Mouse (Mus musculus): ENCODE measurements around the gene Ppp1r12b.

DNA sequence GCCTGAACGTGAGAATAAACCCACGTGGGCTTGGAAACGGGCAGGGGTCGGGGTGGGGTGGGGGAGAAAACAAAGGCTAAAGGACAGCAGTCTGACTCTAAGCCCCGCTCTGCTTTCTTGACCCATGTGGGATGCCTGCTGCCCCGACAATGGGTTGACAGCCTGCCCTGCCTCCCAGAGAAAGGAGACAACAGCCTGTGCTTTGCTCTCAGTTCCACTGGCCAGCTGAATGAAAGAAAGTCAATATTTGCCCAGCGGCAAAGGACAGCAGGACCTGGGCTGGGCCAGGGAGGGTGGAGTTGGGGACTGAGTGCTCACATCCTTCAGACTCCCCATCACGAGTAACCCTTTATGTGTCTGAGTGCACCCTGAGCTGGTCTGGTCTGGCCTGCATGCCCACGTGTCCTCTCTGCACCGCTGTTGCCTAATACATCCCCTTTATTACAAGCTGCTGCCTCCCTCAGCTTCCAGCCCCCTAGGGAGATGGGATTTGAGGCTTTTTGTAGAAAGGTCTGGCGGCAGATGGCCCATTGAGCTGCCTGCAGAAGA is 242.2 kb downstream of the Ppp1r12b start:
- no peak for TF ChIP-seq CHD2 (IDR thresholded peaks at IDR 0.05; ENCODE audit: low read depth, low read length)
- no peak for TF ChIP-seq HCFC1 (IDR thresholded peaks at IDR 0.05; ENCODE audit: borderline replicate concordance, insufficient read depth, low read length)
- TF ChIP-seq MAFK (IDR thresholded peaks at IDR 0.05; ENCODE audit: insufficient read depth, low read depth, low read length): no peak
- TF ChIP-seq ZC3H11A (IDR thresholded peaks at IDR 0.05; ENCODE audit: borderline replicate concordance, low read depth, low read length): no peak
- TF ChIP-seq ZNF384 (IDR thresholded peaks at IDR 0.05; ENCODE audit: low read depth, low read length): no peak

Data from ES-E14 (cell line).